Mouse (Mus musculus) G1E (cell line): ENCODE measurements around the gene Nxnl2. TPM values are rescaled to one million over a fixed set of nuclear protein-coding genes. Genes with fewer than 3 reads are reported as not detected.

ENCODE experiments used
- ATAC-seq: 2 replicates; pipeline ENCODE4 v1.8.0; 2016; ENCODE audit warnings: mild to moderate bottlenecking; ENCODE audit not compliant: insufficient number of reproducible peaks, poor library complexity, low FRiP score, severe bottlenecking; ENCODE audit errors: extremely low read depth
- DNase-seq: peaks from one replicate; pipeline ENCODE4 v3.0.0; 2012; ENCODE audit warnings: low spot score
- H3K27me3 ChIP-seq: 2 replicates; pipeline ENCODE4 v1.6.1; 2012; ENCODE audit warnings: mild to moderate bottlenecking, low read length, inconsistent platforms; ENCODE audit not compliant: insufficient read depth
- H3K36me3 ChIP-seq: replicated peaks from 2 replicates; pipeline ENCODE3; 2012; ENCODE audit warnings: mild to moderate bottlenecking, inconsistent platforms
- H3K4me1 ChIP-seq: 2 replicates; pipeline ENCODE4 v1.6.1; 2012; ENCODE audit warnings: low read depth, low read length, inconsistent platforms, mixed read lengths; ENCODE audit not compliant: insufficient read depth
- H3K4me3 ChIP-seq: 2 replicates; pipeline ENCODE4 v1.5.1; 2012; ENCODE audit warnings: low read depth, mild to moderate bottlenecking, inconsistent platforms, low read length, moderate library complexity, mixed read lengths
- H3K9me3 ChIP-seq: replicated peaks from 2 replicates; pipeline ENCODE4 v1.6.1; 2012; ENCODE audit warnings: inconsistent platforms
- CTCF ChIP-seq: IDR thresholded peaks from 2 replicates; pipeline ENCODE4 v1.5.1; 2012; ENCODE audit warnings: low read depth, low read length, inconsistent platforms, mixed read lengths
- GATA1 ChIP-seq: IDR thresholded peaks from 2 replicates; pipeline ENCODE4 v1.6.1; 2012; ENCODE audit warnings: borderline replicate concordance, low read length, inconsistent platforms, mixed read lengths
- GATA2 ChIP-seq: IDR thresholded peaks from 2 replicates; pipeline ENCODE4 v1.6.1; 2012; ENCODE audit warnings: low read depth, low read length, inconsistent platforms, borderline replicate concordance
- POLR2AphosphoS5 ChIP-seq: IDR thresholded peaks from 2 replicates; pipeline ENCODE4 v1.6.1; 2012; ENCODE audit warnings: low read depth, low read length, inconsistent platforms; ENCODE audit not compliant: insufficient replicate concordance
- TAL1 ChIP-seq: conservative IDR thresholded peaks from 2 replicates; pipeline ENCODE4 v1.6.1; 2012; ENCODE audit warnings: low read depth, low read length, inconsistent platforms, mixed read lengths
- polyA plus RNA-seq: library from polyadenylated mRNA; stranded (reverse); fragments of >175 nt; gene quantifications from 2 replicates; pipeline ENCODE4 v1.2.3, GENCODE M21; 2012
- total RNA-seq, 2 experiments: library from RNA; stranded (forward) in 1 of 2; stranded (reverse) in 1 of 2; fragments of 200-1000 nt in 1 of 2; fragments of >200 nt in 1 of 2; fragmentation: Nextera tagmentation in 1 of 2; gene quantifications; 2 replicates each; pipeline ENCODE4 v1.2.3; 2014 to 2017

The Nxnl2 gene
- total and polyA plus RNA-seq, 3 experiments, result 0.05 TPM; not detected in 2

DNA sequence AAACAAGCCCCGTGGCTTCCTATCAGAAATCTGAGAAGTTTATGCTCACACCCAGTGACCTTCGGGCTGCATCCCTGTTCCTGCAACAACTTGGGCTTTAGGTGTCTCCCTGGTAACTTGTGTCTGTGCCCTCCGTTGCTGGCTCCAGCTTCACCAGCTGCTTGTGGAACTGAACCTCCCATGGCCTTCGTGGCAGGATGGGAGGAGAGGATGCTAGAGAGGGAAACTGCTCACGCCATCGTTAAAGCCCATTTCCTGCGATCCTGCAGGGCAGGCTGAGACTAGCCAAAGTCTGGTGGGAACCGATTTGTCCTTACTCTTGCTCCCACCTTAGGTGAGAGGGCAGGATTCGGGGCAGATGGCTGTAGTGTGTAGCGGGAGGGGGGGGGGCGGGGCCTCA is 4.1 kb upstream of the Nxnl2 start:
- Histone ChIP-seq H3K4me1 (no peaks in the 10 kb centered on the region; the same call in 1 of the 2 replicates), H3K9me3 (peaks cover 9% of the 10 kb centered on the region), H3K27me3 (peaks cover 3% of the 10 kb centered on the region; the same call in 1 of the 2 replicates), H3K36me3 (no peaks in the 10 kb centered on the region), H3K4me3 (no peak overlapping the region)
- no peak for DNase-seq
- TF ChIP-seq GATA1 (no peak), POLR2AphosphoS5 (no peak), TAL1 (no peak), GATA2 (no peak), CTCF (no peak)
- ATAC-seq, result no peak

DNA sequence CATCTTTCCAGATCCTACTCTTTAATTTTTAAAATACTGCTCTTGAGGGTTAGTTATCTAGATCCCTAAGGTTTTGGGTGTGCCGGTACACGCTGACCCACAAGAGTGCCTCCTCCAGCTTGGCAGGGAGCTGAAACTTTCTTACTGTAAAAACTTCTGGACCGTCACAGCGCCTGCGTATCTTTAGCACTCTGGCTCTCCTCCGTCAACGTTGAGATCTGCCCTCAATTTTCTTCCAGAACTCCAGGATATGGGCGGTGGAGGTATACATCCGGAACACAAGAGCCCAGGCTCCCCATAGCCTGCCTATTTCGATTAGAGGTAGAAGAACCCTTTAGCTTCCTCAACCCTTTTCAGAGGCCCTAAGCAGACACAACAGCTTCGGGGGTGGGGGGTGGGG is 607 bp upstream of the Nxnl2 start:
- Histone ChIP-seq H3K4me3 (no peak overlapping the region), H3K9me3 (peaks cover 9% of the 10 kb centered on the region), H3K27me3 (peaks cover 3% of the 10 kb centered on the region; the same call in 1 of the 2 replicates), H3K36me3 (no peaks in the 10 kb centered on the region), H3K4me1 (no peaks in the 10 kb centered on the region)
- no peak for ATAC-seq
- TF ChIP-seq POLR2AphosphoS5 (no peak), CTCF (no peak), TAL1 (no peak), GATA1 (no peak), GATA2 (no peak)
- no peak for DNase-seq

- ATAC-seq (no peak), DNase-seq (no peak)
- Histone ChIP-seq H3K27me3 (peaks cover 3% of the 10 kb centered on the region; the same call in 1 of the 2 replicates), H3K4me3 (no peak overlapping the region), H3K36me3 (no peaks in the 10 kb centered on the region), H3K4me1 (no peaks in the 10 kb centered on the region), H3K9me3 (peaks cover 9% of the 10 kb centered on the region)
- TF ChIP-seq TAL1, result no peak
- TF ChIP-seq GATA1, result no peak
- TF ChIP-seq GATA2, result no peak
- TF ChIP-seq POLR2AphosphoS5, result no peak
Observed at GRCm38 (mm10) chr13:51172601-51173000, 1.8 kb downstream of the Nxnl2 start.

DNA sequence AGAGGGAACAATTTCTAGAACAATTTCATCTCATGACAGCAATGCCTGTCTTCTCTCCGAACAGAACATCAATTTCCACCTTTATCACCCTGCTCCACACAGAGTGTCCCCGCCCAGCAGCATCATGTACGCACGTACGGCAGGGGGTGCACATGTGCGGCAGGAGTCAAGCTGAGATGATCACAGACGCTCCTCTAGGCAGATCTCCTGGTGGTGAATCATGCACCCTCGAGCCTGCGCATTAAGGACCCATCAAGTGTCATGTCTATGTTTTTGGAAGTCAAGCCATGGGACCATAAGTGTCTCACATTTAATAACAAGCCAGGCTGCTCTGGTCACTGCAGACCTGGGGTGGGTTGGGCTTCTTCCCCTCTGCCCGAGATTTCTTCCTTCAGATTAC is 8.1 kb downstream of the Nxnl2 start:
- H3K36me3 ChIP-seq, result no peaks in the 10 kb centered on the region
- ATAC-seq (no peak), DNase-seq (no peak)
- no peaks in the 10 kb centered on the region for H3K4me1 ChIP-seq
- no peaks in the 10 kb centered on the region for H3K9me3 ChIP-seq
- 0 out of 2 replicates have a peak, but pooled peaks cover 3% of the 10 kb centered on the region for H3K27me3 ChIP-seq
- TF ChIP-seq TAL1 (no peak), POLR2AphosphoS5 (no peak), GATA2 (no peak), CTCF (no peak), GATA1 (no peak)
- no peak overlapping the region for H3K4me3 ChIP-seq

DNA sequence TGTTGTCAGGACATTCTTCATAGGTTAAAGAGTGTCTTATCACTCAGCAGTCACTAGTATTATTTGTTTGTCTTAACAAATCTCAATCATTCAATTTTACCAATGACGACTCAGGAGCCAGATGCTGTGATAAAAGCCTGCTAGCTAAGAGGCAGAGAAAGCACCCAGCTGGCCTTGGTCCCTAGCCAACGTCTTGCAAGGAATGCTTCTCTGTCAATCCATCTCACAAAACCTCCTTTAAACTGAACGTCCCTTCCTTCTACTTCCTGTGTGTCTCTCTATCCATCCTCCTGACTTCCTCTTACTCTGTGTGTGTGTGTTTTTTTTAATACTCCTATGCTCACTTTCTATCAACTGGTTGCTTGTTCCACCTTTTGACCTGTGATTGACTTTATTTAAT is 8.5 kb downstream of the Nxnl2 start:
- H3K36me3 ChIP-seq, result no peaks in the 10 kb centered on the region
- 0 out of 2 replicates have a peak, but pooled peaks cover 3% of the 10 kb centered on the region for H3K27me3 ChIP-seq
- no peak overlapping the region for H3K4me3 ChIP-seq
- ATAC-seq, result no peak
- DNase-seq, result no peak
- TF ChIP-seq POLR2AphosphoS5 (no peak), GATA2 (no peak)
- no peaks in the 10 kb centered on the region for H3K4me1 ChIP-seq
- no peaks in the 10 kb centered on the region for H3K9me3 ChIP-seq

DNA sequence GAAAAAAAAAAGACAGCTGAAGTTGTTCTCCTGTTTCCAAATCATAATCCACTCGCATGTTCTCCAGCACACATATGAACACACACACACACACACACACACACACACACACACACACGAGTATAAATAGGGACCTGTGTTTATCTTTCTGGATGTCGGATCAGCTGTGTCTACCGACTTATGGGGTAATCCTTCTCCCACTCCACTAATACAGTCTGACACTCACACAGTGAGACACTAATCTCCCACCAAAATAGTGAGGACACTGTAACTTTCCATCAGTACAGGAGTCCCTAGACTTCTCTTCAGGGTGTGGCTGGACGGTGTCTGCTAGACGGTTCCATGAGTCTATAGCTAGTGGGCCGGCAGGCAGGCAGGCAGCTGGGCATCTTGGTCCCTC is 11.4 kb downstream of the Nxnl2 start:
- ATAC-seq, result no peak
- H3K36me3 ChIP-seq, result no peaks in the 10 kb centered on the region
- H3K9me3 ChIP-seq, result no peaks in the 10 kb centered on the region
- H3K4me3 ChIP-seq, result no peak overlapping the region
- no peak for DNase-seq
- no peaks in the 10 kb centered on the region for H3K4me1 ChIP-seq
- TF ChIP-seq GATA1, result no peak
- TF ChIP-seq GATA2, result no peak
- no peak for TF ChIP-seq POLR2AphosphoS5
- TF ChIP-seq TAL1, result no peak
- TF ChIP-seq CTCF, result no peak
- no peaks in the 10 kb centered on the region; the same call in 1 of the 2 replicates for H3K27me3 ChIP-seq

DNA sequence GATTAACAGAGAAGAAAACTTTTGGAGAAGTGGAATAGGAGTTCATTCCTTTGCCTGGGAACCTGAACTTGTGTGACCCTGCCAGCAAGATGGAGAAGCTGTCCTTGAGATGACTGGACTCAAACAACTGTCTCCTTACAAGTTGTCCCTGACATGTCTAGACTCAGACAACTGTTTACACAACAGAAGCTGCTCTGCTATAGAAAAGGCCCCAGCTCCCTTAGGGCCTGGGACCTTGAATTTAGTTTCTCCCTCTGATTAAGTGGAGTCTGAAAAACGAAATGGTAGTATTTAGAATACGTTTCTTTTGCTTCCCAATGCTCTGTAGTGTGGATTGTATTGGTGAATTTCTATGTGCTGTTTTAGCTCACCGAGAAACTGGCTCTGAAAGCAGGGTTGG is 14.1 kb downstream of the Nxnl2 start:
- H3K9me3 ChIP-seq, result no peaks in the 10 kb centered on the region
- TF ChIP-seq GATA1, result no peak
- TF ChIP-seq GATA2, result no peak
- no peak for TF ChIP-seq POLR2AphosphoS5
- no peak for TF ChIP-seq TAL1
- no peak for TF ChIP-seq CTCF
- no peak for ATAC-seq

More for the DNA sequence above, 14.1 kb downstream of the Nxnl2 start:
- H3K27me3 ChIP-seq, result no peaks in the 10 kb centered on the region; the same call in 1 of the 2 replicates
- no peaks in the 10 kb centered on the region for H3K4me1 ChIP-seq
- no peaks in the 10 kb centered on the region for H3K36me3 ChIP-seq
- DNase-seq, result no peak
- H3K4me3 ChIP-seq, result no peak overlapping the region
